Mouse (Mus musculus): ENCODE data around the gene Ift46.
"Not testable (repeated sequence)": the region's sequence is repeated elsewhere in the genome, so short reads cannot be mapped to it uniquely, and the experiment has no call there.

Gene Ift46

DNA sequence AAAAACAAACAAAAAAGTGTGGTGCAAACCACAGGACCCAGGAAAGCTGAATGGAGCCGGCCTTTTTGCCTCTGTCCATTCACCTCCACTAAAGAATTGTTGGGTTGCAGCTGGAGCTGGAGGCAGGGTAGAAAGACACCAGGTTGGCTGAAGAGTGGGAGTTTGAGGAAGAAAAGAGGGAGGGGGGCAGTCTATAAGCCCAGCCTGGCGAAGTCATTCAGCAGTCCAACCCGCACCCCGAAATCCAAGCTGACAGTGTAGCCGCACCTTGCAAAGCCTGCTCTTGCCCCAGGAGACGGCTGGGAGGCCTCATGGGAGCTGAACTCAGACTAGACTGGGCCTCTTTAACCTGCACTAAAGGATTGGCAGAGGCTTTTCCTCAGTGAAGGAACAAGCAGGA lies 31.8 kb upstream of the Ift46 start:
- DNase-seq (ENCODE audit: low spot score in 2 of 2), result no peak

DNA sequence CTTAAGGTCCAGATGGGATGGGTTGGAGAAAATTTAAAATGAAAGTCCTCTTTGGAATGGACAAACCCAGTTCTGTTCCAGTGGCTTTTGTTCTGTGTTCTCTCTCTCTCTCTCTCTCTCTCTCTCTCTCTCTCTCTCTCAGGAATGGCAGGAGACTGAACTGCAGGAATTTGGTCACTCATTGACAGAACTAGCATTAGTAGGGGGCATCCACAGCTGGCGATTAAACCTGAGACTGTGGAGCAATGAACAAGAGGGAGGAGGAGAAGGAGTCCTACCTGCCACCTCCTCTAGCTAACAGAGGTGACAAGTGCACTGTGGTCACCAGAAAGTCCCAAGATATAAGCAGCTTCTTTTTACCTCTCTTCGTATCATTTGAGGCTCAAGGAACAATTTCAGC lies 31.4 kb upstream of the Ift46 start:
- DNase-seq (ENCODE audit: low spot score in 2 of 2), result no peak

DNA sequence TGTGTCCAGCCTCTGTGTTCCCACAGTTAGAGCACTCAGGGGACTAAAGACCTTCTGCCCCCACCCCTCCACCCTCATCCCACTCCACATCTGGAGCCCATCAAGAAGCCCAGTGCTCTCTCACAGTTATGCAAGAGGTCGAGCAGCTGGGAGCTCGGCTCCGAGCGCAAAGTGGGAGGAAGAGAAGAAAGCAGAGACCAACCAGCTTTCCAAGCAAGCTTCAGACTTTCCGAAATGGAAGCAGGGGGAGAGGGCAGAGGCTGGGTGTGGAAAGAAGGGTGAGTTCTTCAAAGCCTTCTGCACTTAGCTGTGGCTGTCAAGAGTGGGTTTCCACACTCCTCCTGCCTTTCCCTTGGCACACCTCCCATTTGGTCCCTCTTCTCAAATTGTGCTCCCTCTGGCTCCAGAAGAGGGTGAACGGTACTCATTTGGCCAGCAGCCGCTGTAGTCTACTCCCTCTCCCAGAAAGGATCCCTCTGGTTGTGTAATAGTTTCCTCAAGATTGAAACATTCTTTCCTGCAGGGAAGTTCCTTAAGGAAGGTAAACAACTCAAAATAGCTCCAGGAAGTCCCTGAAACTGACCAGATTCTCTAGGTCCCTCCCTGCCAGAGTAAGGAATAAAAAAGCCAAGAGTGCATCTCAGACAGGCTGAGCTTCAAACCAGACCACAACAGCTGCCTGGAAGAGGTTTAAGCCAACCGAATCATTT lies 30.3 kb upstream of the Ift46 start:
- DNase-seq (ENCODE audit: low spot score in 2 of 2), result no peak

DNA sequence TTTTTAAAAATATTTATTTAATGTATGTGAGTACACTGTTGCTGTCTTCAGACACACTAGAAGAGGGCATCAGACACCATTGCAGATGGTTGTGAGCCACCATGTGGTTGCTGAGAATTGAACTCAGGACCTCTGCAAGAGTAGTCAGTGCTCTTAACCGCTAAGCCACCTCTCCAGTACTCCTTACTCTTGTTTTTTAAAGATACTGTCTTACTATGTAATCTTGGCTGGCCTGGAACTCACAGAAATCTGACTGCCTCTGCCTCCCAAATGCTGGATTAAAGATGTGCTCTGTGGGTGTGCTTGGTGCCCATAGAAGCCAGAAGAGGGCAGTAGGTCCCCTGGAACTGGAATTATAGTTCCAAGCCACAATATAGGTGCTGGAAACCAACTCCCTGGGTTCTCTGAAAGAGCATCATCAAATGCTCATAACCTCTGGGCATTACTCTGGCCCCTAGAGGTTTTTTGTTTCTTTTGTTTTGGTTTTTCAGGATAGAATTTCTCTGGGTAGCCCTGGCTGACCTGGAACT lies 27.0 kb upstream of the Ift46 start:
- DNase-seq (ENCODE audit: low spot score in 2 of 2), result no peak

DNA sequence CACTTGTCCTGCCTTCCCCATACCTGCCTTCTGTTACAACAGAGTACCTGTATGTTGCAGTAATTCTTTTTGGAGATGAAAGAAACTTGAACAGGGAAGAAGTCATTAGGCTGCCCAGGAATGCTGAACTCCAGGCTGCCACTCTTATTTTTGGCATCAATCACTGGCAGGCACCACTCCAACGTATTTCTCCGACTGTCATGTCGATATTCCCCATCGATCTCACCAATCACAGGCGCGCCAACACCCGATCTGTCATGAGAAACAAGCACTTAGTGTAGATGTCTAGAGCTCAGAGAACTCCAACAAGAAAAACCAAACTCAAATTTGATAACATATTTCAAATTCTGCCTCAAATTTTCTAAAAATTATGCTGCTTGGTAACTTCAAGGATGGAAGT lies 22.3 kb upstream of the Ift46 start:
- DNase-seq (ENCODE audit: low spot score in 2 of 2), result no peak

DNA sequence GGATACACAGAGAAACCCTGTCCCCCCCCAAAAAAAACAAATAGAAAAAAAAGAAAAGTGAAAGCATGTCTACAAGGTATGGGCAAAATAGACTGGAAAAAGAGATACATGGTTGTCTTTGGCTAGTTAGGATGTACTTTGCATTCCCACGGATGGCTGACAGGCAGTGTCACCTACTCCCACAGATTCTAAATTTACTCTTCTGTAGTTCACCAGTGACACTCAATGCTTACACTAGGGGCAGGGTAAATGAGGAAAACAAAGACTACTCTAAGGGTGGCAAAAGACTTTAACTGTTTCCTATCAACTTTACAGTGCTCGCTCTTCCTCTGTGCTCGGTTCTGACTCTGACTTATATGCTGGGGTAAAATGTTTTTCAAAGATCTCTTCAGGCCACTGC lies 21.0 kb upstream of the Ift46 start:
- no peak for DNase-seq (ENCODE audit: low spot score in 2 of 2)

DNA sequence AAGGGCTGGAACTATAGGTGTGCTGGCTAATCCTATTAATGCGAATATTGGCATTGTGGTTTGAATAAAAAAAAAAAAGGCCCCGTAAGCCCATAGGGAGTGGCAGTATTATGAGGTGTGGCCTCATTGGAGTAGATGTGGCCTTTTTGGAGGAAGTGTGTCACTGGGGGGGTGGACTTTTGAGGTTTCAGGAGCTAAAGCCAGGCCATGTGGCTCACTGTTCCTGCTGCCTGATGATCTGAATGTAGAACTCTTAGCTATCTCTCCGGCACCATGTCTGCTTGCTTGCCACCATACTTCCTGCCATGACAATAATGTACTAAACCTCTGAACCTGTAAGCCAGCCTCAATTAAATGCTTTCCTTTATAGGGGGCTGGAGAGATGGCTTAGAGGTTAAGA lies 20.4 kb upstream of the Ift46 start:
- DNase-seq (ENCODE audit: low spot score in 2 of 2), result no peak

DNA sequence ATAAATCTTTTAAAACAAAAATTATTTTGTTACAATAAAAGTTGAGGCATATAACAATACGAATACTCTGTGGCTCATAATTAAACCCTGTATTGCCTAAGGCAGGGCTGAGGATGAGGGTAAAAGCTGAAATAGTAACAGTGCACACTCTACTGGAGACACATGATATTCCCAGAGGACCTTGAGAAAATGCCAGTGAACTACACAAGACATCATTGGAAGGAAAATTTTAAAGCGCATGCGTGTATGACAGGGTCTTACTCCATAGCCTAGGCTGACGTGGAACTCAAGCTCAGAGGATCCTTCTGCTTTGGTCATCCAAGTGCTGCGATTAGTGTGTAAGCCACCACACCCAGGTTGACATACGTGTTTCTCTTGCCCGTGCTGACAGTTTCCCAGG lies 19.2 kb upstream of the Ift46 start:
- no peak for DNase-seq (ENCODE audit: low spot score in 2 of 2)

DNA sequence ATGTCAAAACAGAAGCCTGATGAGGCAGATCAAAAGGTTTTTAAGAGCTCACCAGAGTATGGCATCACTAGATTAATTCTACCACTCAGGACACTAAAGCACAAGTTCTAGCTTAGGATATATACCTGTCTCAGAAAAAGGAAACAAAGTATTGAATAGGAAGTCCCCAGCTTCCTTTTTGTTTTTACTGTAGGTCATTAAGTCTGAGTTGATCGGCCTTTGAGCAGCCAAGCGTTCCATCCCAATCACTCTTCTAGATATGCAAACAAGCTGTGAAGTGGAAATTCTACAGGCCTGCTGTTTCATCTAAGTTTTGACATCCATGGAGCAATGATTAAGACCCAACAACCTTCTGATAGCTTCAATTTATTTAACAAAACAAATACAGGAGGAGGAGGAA lies 6.8 kb upstream of the Ift46 start:
- no peak for DNase-seq (ENCODE audit: low spot score in 2 of 2)

DNA sequence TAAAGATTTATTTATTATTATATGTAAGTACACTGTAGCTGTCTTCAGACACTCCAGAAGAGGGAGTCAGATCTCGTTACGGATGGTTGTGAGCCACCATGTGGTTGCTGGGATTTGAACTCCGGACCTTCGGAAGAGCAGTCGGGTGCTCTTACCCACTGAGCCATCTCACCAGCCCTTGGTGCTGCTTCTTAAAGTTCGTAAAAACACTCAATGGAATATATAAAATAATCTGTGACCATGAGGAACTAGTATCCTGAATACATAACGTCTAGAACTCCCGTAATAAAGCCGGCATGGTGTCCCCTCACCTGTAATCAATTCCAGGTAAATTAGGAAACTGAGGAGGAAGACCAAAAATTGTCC lies 304 bp downstream of the Ift46 start:
- not testable (repeated sequence) for DNase-seq (ENCODE audit: low spot score in 2 of 2)

DNA sequence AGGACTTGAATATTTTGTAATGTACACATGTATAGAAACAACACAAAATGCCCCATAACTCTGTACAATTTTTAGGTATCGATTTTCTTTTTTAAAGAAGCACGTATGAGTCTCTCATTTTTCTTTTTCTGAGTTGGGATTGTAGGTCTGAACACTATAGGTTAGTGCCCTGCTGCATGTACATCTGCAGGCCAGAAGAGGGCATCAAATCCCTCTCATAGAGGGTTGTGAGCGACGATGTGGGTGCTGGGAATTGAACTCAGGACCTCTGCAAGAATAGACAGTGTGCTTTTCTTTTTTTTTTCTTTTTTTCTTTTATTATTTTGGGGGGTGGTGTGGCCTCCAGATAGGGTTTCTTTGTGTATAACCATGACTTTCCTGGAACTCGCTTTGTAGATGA lies 3.7 kb downstream of the Ift46 start:
- DNase-seq (ENCODE audit: low spot score in 2 of 2), result no peak

DNA sequence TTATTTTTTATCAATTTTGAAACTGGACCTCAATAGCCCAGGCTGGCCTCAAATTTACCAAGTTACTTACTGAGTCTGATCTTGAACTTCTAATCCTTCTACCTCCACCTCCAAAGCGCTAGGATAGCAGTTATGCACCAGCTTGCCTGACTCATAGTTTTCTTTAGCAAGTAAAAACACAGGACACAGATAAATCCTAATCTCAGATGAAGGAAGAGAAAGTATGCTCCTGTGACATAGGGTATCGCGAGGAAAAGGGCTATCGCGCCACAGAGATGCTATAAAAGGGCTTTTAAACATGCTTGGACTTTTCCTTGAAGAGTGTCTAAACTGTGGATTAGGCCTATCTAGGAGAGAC lies 4.7 kb downstream of the Ift46 start:
- no peak for DNase-seq (ENCODE audit: low spot score in 2 of 2)

DNA sequence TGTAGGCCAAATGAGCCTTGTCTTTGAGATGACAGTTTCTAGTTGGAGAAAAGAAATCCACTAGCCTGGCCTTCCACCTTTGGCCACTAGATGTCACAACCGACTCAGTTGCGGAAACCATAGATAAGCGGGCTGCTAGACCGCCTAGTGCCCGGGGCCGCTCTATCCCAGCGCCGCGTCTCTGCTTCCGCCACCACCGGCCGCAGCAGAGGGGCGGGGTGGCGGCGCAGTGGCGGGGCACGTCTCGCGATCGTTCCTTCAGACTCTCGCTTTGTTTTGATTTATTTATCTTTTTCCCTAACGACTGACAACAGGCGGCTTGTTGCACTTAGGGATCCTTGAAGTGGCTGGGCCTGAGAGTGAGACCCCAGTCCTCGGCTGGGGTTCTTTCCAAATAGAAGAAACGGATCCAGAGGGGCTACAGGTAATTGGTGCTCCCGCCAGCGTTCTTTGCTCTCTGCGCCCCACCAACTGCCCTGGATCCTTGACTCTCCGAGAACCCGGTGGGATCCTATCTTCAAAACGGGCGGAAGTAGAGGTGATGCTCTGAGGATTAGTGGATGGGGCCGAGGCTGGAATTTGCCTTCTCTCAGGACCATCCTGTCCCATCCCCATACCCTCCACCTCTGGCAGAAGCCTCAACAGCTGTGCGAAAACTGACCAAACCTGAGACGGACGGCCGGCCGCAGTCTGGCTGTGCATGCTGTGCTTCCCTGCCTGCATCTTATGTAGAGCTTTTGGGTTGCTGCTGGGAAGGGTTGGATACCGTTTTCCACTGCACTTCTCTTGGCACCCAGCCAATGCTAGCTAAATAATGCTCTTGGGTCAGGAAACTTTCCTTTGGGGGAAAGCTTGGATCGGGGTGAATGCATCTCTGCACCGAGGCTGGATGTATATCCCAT lies 5.3 kb downstream of the Ift46 start:
- DNase-seq (ENCODE audit: low spot score in 2 of 2), result peak; percentile 86 to 92

DNA sequence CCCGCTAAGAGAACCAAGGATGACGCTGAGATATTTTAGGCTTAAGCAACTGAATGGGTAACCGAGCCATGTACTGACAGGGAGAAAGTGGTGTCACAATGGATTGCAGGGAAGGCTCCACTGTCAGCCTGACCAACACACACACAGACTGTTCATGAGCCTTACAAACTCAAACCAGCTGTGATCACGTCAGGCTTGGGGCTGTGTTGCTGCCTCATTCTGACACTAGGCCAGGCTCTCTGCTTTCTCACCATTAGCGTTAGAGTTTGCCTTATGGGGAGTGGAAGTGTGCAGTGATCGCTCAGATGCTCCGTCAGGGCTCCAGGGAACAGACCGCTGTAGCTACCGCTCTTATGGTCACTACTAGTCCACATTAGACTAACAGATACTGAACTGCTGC lies 25.1 kb downstream of the Ift46 start:
- DNase-seq (ENCODE audit: low spot score in 2 of 2), result no peak

DNA sequence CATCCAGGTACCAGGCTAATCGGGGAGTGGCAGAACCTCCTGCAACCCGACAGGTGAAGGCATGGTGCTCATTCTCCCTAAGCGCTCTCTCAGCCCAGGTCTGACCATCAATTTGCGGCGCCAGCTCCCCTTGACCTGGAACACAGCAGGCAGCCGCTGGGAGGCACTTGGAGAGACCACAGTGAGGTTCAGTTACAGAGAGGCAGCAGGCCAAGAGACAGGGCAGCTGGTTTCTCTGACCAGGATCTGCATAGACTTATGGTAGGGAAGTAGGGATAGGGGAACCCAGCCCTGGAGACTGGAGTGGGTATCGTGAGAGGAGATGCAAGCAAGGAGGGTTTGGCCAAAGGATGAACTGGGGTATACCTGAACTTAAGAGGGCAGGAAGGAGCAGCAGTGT lies 30.6 kb downstream of the Ift46 start:
- no peak for DNase-seq (ENCODE audit: low spot score in 2 of 2)

DNA sequence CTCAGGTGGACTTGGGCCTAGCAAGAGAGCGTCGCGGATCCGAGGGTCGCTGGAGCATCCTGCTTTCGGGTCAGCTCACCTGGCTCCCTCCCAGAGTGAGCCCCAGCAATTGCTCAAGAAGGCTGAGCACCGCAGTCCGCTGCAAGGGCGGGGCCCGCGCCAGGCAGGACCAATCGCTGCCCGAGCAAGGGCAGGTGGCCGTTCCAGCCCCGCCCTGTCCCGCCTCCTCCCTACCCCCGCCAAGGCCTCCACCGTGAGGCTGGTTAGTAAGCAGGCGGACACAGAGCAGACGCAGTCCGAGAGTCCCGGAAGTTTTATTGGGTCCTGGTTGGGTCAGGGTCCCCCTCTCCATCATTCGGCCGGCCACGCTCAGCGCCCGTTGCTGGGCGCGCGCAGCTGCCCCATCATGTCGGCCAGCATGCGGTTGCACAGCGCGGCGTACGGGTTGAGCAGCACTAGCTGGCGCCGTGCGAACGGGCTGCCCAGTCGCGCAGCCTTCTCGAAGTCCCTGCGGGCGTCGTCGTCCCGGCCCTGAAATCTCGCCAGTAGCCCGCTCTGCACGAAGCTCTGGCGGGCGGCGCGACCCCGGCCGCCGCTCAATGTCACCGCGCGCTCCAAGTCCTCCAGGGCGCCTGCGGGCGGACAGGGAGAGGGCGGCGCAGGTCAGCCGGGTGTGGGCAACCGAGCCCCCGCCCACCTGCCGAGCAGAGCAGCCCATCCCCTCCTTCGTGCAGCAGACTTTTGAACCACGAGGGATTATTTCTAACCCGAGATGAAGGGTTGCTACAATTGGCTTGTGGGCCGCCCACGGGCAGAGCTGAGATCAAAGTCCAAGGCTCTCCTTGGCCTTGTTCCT lies 31.6 kb downstream of the Ift46 start, which contains the start of gene Tmem25:
Gene Tmem25 (minus strand): TSS at position 206 of the 856 bp plus-strand sequence.
- DNase-seq (ENCODE audit: low spot score in 2 of 2), result peak; percentile 47 to 49

DNA sequence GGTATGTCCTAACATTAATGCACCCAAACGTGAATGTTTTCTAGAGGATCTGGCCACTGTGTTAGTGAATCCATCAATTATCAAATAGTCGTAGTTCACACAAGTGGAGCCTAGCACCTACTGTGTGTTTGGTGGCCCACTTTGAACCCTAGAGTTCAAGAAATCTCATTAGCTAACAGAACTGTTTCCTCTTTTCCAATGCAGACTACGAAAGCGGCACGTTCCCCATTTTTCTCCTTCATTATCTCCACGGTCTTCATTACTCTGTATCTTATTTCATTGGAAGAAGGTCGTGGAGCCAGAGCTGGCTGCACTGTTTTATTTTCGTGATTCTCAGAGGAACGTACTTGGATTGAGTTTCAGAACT lies 32.2 kb downstream of the Ift46 start:
- DNase-seq (ENCODE audit: low spot score in 2 of 2), result no peak

DNA sequence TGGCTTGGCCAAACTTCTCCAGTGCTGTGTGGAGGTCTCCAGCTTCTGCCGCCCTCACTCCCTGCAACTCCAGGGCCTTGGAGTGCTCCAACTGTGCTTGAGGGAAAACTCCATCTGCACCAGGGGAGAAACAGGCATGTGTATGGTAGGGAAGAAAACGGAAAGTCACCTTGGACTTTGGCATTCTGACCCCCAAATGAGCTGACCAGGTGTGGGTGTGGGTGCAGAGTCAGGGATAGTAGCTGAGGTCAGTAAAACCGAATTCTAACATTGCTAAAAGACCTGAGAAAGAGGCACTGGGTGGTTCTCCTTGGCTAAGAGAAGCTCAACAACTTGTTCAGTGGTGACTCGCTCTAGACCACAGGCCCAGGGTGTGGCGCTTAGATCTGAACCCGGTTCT lies 34.0 kb downstream of the Ift46 start:
- DNase-seq (ENCODE audit: low spot score in 2 of 2), result no peak

DNA sequence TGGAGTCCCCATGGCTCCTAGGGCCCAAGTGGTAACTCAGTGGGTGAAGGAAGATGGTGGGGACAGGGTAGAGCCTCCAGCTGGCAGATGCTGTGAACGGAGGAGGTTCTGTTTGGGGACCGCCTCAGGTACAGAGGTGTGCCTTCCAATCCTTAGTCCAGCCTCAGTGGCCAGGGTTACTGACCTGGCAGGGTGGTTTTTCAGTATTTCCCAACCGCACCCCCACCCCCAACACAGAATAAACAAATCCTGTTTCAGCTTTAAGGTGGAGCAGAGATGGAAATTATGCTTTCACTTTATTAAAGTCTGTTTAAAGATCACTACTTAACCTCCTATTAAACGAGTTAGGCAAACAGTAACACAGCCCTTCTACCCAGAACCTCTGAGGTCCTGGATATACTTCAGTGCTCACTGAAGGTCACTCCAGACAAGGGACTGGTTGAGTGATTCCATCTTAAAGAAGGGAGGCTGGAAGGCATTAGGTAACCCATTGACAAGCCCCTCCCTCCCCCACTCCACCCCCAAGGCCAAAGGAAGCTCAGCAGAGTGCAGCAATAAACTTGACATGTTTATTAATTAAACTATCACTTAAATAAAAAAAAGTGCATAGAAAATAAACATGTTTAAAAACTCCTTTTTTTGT lies 35.2 kb downstream of the Ift46 start, which contains the start of gene Ttc36:
Gene Ttc36 (minus strand): TSS at position 265 of the 643 bp plus-strand sequence.
- no peak for DNase-seq (ENCODE audit: low spot score in 2 of 2)

DNA sequence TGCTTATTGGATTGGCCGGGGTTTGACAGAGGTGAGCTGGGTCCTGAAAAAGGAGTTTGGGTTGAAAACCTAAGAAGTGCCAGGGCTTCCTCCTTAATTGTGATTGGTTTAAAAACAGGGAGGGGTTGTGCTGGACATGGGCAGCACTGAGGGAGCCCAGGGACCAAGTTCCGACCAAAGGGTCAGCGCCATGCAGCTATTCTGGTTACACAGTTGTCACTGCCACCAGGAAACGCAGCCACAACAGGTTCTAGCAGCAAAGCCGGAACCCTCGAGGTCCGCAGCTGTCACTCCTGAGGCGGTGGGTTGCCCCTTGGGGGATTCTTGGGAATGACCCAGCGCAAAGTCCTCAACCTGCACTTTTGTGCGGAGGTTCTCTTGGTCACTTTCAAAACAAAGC lies 37.0 kb downstream of the Ift46 start:
- DNase-seq (ENCODE audit: low spot score in 2 of 2), result no peak

DNA sequence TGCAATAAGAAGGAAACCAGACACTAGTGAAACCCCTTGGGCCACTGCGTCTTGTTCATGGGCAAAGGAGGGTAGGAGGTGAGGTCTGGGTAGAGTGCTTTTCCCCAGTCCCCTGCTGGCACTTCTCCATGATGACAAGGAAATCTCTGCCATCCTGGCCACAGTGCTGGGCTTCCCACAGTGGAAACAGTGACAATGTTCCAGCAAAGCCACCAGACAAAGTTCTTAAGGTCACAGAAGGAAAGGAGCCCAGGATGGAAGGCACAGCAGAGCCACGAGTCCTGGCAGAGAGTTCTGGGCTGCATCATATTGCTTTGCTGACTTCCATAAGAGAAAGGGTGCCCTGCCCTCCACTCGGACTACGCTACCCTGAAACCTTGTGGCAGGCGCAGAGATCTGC lies 37.8 kb downstream of the Ift46 start:
- DNase-seq (ENCODE audit: low spot score in 2 of 2), result no peak

DNA sequence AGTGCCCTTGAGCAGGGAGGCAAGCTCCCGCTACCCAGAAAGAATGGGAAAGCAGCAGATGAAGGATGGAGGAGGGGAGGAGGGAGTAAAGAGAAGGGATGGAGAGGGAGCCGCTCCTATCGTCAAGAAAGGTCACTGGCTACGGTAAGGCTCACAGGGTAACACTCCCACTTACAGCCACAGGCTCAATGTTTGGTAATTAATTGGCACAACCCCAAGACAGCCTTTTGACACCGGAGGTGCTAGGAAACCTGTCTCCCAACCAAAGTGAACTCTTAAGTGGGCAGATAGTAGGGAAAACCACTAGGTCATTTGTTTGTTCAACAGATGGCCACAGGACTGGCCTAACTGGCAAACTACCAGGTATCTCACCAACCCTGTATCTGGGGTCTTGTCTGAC lies 39.4 kb downstream of the Ift46 start:
- DNase-seq (ENCODE audit: low spot score in 2 of 2), result no peak
